Mouse (Mus musculus) MEL (cell line): ENCODE data around the gene Neurod2. TPM values are rescaled to one million over a fixed set of nuclear protein-coding genes. Genes with fewer than 3 reads are reported as not detected.
A peak's percentile ranks its signal among the peaks of the same experiment; 100 is the strongest.

Source experiments
- DNase-seq: peaks from one replicate; pipeline ENCODE4 v3.0.0; 2011; ENCODE audit warnings: low read depth, low spot score
- H3K27ac ChIP-seq: 2 replicates; pipeline ENCODE4 v1.5.1; 2012; ENCODE audit warnings: low read depth, mild to moderate bottlenecking, control low read depth, low read length, moderate library complexity; ENCODE audit not compliant: control insufficient read depth
- H3K27me3 ChIP-seq, 2 experiments: fragments of 150-350 bp in 1 of 2; sonication (generic) in 1 of 2; 2 replicates each; pipeline ENCODE4 v1.6.1; 2012; ENCODE audit warnings: low read length in 2 of 2, mild to moderate bottlenecking in 2 of 2, improper control_type of control experiment in 1 of 2, moderate library complexity in 1 of 2; ENCODE audit not compliant: insufficient read depth in 2 of 2, control insufficient read depth in 1 of 2
- H3K36me3 ChIP-seq, 2 experiments: 2 replicates each; pipeline ENCODE4 v1.6.1; 2012 to 2014; ENCODE audit warnings: low read length in 2 of 2, improper control_type of control experiment in 1 of 2, inconsistent platforms in 1 of 2, mild to moderate bottlenecking in 1 of 2; ENCODE audit not compliant: insufficient read depth in 2 of 2, control insufficient read depth in 1 of 2
- H3K4me1 ChIP-seq, 2 experiments: fragments of 150-350 bp in 1 of 2; sonication (generic) in 1 of 2; 2 replicates each; pipeline ENCODE4 v1.6.1; 2012; ENCODE audit warnings: low read length in 2 of 2, improper control_type of control experiment in 1 of 2, mild to moderate bottlenecking in 1 of 2; ENCODE audit not compliant: insufficient read depth in 2 of 2, control insufficient read depth in 1 of 2
- H3K4me3 ChIP-seq, 2 experiments: fragments of 150-350 bp in 1 of 2; sonication (generic) in 1 of 2; 2 replicates each; pipeline ENCODE4 v1.5.1; 2012; ENCODE audit warnings: low read depth in 2 of 2, low read length in 2 of 2, mild to moderate bottlenecking in 2 of 2, moderate library complexity in 2 of 2, control low read depth in 1 of 2, improper control_type of control experiment in 1 of 2; ENCODE audit not compliant: control insufficient read depth in 1 of 2, insufficient read depth in 1 of 2
- H3K79me2 ChIP-seq: 2 replicates; pipeline ENCODE4 v1.6.1; 2012; ENCODE audit warnings: mild to moderate bottlenecking, low read length, moderate library complexity; ENCODE audit not compliant: control insufficient read depth, poor library complexity, insufficient read depth
- H3K9ac ChIP-seq: 2 replicates; pipeline ENCODE4 v1.6.1; 2012; ENCODE audit warnings: low read depth, mild to moderate bottlenecking, control low read depth, low read length, moderate library complexity; ENCODE audit not compliant: control insufficient read depth, poor library complexity, severe bottlenecking
- H3K9me3 ChIP-seq: fragments of 150-350 bp; sonication (generic); replicated peaks from 2 replicates; pipeline ENCODE4 v1.6.1; 2012; ENCODE audit warnings: mild to moderate bottlenecking, low read length, improper control_type of control experiment, moderate library complexity; ENCODE audit not compliant: insufficient read depth
- CTCF ChIP-seq, 3 experiments: IDR thresholded peaks in 2 of 3; conservative IDR thresholded peaks in 1 of 3; 2 replicates each; pipeline ENCODE4 v1.5.1; 2011 to 2012; ENCODE audit warnings: low read length in 3 of 3, low read depth in 2 of 3, mild to moderate bottlenecking in 2 of 3, improper control_type of control experiment in 1 of 3, inconsistent platforms in 1 of 3, mixed read lengths in 1 of 3, moderate library complexity in 1 of 3; ENCODE audit not compliant: control insufficient read depth in 1 of 3, insufficient read depth in 1 of 3, poor library complexity in 1 of 3, severe bottlenecking in 1 of 3
- GATA1 ChIP-seq: IDR thresholded peaks from 2 replicates; pipeline ENCODE4 v1.6.1; 2011; ENCODE audit warnings: low read depth, low read length, improper control_type of control experiment
- MAX ChIP-seq: IDR thresholded peaks from 2 replicates; pipeline ENCODE4 v1.6.1; 2011; ENCODE audit warnings: low read length, improper control_type of control experiment
- MAZ ChIP-seq: IDR thresholded peaks from 2 replicates; pipeline ENCODE4 v1.6.1; 2012; ENCODE audit warnings: low read depth, mild to moderate bottlenecking, inconsistent platforms, low read length, improper control_type of control experiment
- MXI1 ChIP-seq: IDR thresholded peaks from 2 replicates; pipeline ENCODE4 v1.6.1; 2011; ENCODE audit warnings: mild to moderate bottlenecking, low read depth, low read length, improper control_type of control experiment
- MYC ChIP-seq: IDR thresholded peaks from 2 replicates; pipeline ENCODE4 v1.6.1; 2011; ENCODE audit warnings: low read depth, mild to moderate bottlenecking, low read length, improper control_type of control experiment, moderate library complexity
- NELFE ChIP-seq: IDR thresholded peaks from 2 replicates; pipeline ENCODE4 v1.6.1; 2011; ENCODE audit warnings: low read depth, low read length, improper control_type of control experiment
- SIN3A ChIP-seq: IDR thresholded peaks from 2 replicates; pipeline ENCODE4 v1.6.1; 2012; ENCODE audit warnings: low read length, improper control_type of control experiment, inconsistent platforms
- polyA plus RNA-seq, 2 experiments: library from polyadenylated mRNA; stranded (reverse) in 1 of 2; unstranded in 1 of 2; fragments of >175 nt in 1 of 2; fragments of >200 nt in 1 of 2; gene quantifications; 2 replicates each; pipeline versions ENCODE4 v1.2.1 to v1.2.4; 2012; ENCODE audit warnings: low replicate concordance in 2 of 2, low read depth in 1 of 2; ENCODE audit not compliant: insufficient read length in 2 of 2, insufficient read depth in 1 of 2, missing spikeins in 1 of 2
- total RNA-seq: library from RNA; depleted of rRNA; stranded (reverse); fragments of 300-350 nt; gene quantifications from 2 replicates; pipeline ENCODE4 v1.2.3, GENCODE M21; 2012

Gene Neurod2
- total and polyA plus RNA-seq, 3 experiments, result not detected

- H3K27me3 ChIP-seq, result peaks cover 0 to 5% of the 10 kb centered on the region in 2 experiments; a peak in 2 of 4 replicates
- no peak overlapping the region for H3K9ac ChIP-seq
- no peaks in the 10 kb centered on the region for H3K9me3 ChIP-seq
- TF ChIP-seq SIN3A (no peak), MAZ (no peak)
- H3K36me3 ChIP-seq, result peaks cover 0 to 3% of the 10 kb centered on the region in 2 experiments; a peak in 2 of 4 replicates
- no peak for DNase-seq
- H3K79me2 ChIP-seq, result no peaks in the 10 kb centered on the region
- H3K27ac ChIP-seq, result no peak overlapping the region
- H3K4me1 ChIP-seq, result peaks cover 0 to 8% of the 10 kb centered on the region in 2 experiments; a peak in 2 of 4 replicates
- H3K4me3 ChIP-seq, result no peak overlapping the region
These were observed 9.1 kb upstream of the Neurod2 start for GRCm38 (mm10) chr11:98338507-98338961.

GRCm38 (mm10) chr11:98336245-98337107 is 7.0 kb upstream of the Neurod2 start:
- no peak overlapping the region for H3K9ac ChIP-seq
- no peak for DNase-seq
- peaks cover 0 to 4% of the 10 kb centered on the region in 2 experiments; a peak in 1 of 4 replicates for H3K4me1 ChIP-seq

GRCm38 (mm10) chr11:98335250-98335649 is 5.8 kb upstream of the Neurod2 start:
- H3K27ac ChIP-seq, result no peak overlapping the region
- no peak overlapping the region for H3K4me3 ChIP-seq
- H3K9ac ChIP-seq, result no peak overlapping the region
- no peaks in the 10 kb centered on the region for H3K79me2 ChIP-seq
- TF ChIP-seq MAX (0 out of 2 replicates have a peak, but pooled peaks have one; percentile 44), MXI1 (peak; percentile 68), NELFE (no peak), SIN3A (peak; percentile 69), MYC (0 out of 2 replicates have a peak, but pooled peaks have one; percentile 27), GATA1 (peak; percentile 38; the same call in 1 of the 2 replicates)
- no peaks in the 10 kb centered on the region for H3K36me3 ChIP-seq
- H3K4me1 ChIP-seq, result peaks cover 0 to 4% of the 10 kb centered on the region in 2 experiments; a peak in 1 of 4 replicates
- H3K9me3 ChIP-seq, result no peaks in the 10 kb centered on the region
- DNase-seq, result peak; percentile 88
- H3K27me3 ChIP-seq, result peaks cover 0 to 5% of the 10 kb centered on the region in 2 experiments; a peak in 2 of 4 replicates

More at GRCm38 (mm10) chr11:98336245-98337107, 7.0 kb upstream of the Neurod2 start:
- Histone ChIP-seq H3K27ac (no peak overlapping the region), H3K9me3 (no peaks in the 10 kb centered on the region), H3K27me3 (peaks cover 0 to 5% of the 10 kb centered on the region in 2 experiments; a peak in 2 of 4 replicates), H3K36me3 (no peaks in the 10 kb centered on the region), H3K4me3 (no peak overlapping the region), H3K79me2 (no peaks in the 10 kb centered on the region)
- TF ChIP-seq CTCF (IDR thresholded peaks at IDR 0.05 in 2 of 3, conservative IDR thresholded peaks at IDR 0.05 in 1 of 3; ENCODE audit: control insufficient read depth in 1 of 3, insufficient read depth in 1 of 3, low read depth in 2 of 3, low read length in 3 of 3, poor library complexity in 1 of 3, severe bottlenecking in 1 of 3), result peak; percentile 41 to 66 (median 53); a peak in 5 of 6 replicates
- TF ChIP-seq NELFE, result no peak
